Mouse (Mus musculus) layer of hippocampus, adult 18-20 months (tissue): Measurements from ENCODE around the gene Dand5. TPM values are rescaled to one million over a fixed set of nuclear protein-coding genes. Genes with fewer than 3 reads are reported as not detected.
"Not testable (repeated sequence)": the region's sequence is repeated elsewhere in the genome, so short reads cannot be mapped to it uniquely, and the experiment has no call there.

ENCODE experiments used
- DNase-seq, 2 experiments: peaks; one replicate each; pipeline ENCODE4 v3.0.0; 2022; ENCODE audit warnings: low spot score in 2 of 2
- total RNA-seq, 2 experiments: library from RNA; stranded (reverse); gene quantifications; 2 replicates each; pipeline ENCODE4 v1.2.3; 2021

Gene Dand5
- total RNA-seq, 2 experiments from 2014 or later: 10.7 to 10.9 TPM

- DNase-seq: peak; percentile 87 to 93
These were observed 12.5 kb upstream of the Dand5 start for GRCm38 (mm10) chr8:84834866-84835855.

- DNase-seq: peak in 1 of 2 experiments; percentile 30
These were observed 11.6 kb upstream of the Dand5 start for GRCm38 (mm10) chr8:84834002-84834865.

DNA sequence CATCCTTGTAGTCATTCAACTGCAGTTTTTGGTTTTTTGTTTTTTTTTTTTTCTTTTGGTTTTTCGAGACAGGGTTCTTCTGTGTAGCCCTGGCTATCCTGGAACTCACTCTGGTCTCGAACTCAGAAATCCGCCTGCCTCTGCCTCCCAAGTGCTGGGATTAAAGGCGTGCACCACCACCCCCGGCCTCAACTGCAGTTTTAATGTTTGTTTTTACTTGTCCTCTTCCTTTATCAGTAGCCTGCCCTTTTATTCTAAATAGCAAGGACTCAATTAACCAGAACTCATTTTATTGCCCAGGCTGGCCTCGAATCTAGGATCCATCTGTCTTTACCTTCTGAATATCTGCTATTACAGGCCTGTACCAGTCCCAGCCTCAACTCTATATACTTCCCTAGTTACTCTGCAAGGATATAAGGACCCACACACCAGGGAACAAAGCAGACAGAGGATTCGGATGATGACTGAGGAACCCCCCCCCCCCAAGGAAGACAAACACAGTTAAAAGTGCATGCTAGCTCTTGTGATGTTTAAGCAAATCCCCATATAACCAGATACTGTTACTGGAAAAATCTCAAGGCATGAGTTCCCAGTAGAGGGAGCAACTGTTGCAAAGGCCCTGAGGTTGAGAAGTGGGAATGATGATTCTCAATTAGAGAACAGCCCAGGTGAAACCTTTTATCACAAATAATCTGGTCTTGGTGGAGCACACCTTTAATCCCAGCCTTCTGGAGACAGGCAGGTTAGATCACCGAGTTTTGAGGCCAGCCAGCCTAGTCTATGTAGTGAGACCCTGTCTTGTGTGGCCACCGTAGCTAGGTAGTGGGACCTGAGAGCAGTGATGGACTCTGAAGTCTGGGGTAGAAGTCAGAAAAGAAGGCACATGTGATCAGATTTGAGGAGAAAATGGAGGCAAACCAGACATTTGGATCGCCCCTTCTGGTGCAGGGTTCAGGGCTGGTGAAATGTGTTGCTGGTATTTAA lies 10.4 kb upstream of the Dand5 start:
- no peak for DNase-seq

GRCm38 (mm10) chr8:84832034-84832717 lies 9.6 kb upstream of the Dand5 start:
- DNase-seq: peak; percentile 45 to 81

DNA sequence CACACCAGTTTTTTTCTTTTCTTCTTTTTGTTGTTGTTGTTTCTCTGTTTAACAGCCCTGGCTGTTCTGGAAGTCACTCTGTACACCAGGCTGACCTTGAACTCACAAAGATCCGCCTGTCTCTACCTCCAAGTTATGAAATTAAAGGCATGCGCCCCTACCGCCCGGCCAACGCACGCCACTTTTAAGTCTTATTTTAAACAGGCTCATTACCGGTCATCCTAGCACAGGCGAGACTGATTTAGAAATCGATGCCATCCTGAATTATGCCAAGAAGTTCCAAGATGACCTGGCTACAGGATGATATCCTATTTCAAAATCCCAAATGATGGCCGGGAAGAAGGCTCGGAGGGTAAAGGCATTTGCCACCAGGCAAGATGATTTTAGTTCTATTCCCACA lies 8.9 kb upstream of the Dand5 start, which contains the start of gene Gadd45gip1:
Gene Gadd45gip1, plus strand, starts transcription at position 33 of the 400 bp plus-strand sequence.
- no peak for DNase-seq

DNA sequence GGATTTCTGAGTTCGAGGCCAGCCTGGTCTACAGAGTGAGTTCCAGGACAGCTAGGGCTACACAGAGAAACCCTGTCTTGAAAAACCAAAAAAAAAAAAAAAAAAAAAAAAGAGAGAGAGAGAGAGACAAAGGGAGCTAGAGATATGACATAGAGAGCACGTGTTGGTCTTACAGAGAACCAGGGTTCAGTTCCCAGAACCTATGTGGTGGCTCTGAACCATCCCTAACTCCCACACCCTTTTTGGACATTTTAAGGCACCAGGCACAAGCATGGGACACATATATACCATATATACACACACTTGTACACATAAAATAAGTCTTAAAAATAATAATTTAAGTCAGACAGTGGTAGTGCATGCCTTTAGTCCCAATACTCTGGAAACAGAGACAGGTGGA lies 3.9 kb upstream of the Dand5 start:
- DNase-seq: not testable (repeated sequence)

GRCm38 (mm10) chr8:84825636-84826035 lies 3.0 kb upstream of the Dand5 start:
- no peak for DNase-seq

- DNase-seq: no peak
These were observed 1.0 kb upstream of the Dand5 start for GRCm38 (mm10) chr8:84823653-84824052.

GRCm38 (mm10) chr8:84816117-84816516 lies 6.5 kb downstream of the Dand5 start:
- no peak for DNase-seq

DNA sequence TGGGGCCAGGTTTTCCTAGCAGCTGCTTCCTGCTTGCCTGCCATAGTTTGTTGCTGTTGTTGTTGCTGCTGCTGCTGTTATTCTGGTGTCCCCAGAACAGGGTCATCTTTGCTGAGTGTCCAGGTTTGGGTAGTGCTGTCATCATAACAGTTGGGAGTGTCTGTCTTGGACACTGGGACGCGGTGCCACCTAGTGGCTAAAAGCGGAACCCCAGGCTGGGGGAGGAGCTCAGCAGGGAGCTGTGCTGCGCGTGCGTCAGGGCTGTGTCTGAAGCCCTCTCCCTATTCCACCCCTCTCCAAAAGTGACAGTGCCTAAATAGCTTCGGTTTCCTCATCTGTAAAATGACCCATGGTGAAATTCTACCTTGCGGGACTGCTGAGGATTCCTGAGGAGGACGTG lies 7.1 kb downstream of the Dand5 start:
- peak; percentile 91 to 98 for DNase-seq

DNA sequence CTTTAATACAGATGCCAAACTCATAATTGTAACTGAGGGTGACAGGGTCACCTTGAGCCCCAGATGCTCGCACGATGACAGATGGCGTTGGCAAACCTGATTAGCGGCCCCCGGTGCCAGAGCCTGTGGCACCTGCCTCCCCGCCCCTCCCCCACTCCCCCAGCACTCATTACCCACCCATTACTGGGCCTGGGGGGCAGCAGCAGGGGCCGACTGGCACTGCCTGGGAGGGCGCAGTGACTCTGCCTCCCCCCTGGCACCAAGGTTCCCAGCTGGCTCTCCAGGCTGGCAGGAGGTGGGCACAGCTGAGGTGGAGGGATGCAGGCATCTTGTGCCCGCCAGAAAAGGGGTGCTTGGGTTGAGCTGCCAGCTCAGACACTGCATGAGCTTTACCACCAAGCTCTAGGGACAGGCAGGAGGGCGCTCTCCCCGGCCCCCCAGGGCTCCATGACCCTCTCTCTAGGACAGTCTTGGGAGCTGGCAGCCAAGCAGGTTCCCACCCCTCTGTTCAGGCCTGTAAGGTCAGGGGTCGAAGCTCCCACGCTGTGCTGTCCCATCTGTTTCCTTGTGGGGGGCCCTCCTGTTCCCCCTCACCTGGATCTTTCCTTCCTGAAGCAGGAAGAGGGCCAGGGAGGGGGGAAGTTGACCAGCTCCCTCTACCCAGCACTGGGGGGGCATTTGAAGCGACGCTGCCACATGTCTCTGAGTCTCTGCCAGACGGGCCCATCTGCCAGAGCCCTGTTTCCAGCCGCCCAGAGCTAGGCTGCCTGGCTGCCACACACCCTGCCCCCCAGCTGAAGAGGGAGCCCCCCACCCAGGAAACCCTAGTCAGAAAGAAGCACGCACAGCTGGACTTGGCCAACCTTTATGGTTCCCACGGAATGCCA lies 7.8 kb downstream of the Dand5 start:
- DNase-seq: no peak

DNA sequence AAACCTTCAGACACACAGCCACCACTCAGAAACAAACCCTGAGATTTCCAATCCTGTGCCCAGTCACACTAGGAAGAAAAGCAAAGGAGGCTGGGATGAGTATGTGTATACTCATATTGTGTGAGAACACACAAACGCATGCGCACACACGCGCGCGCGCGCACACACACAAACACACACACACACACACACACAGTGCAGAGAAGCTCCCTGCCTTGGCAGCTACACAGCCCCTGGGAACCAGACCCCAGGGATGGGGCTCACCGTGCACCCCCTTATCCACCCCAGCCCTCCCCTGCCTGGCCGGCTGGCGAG lies 8.4 kb downstream of the Dand5 start:
- no peak for DNase-seq

DNA sequence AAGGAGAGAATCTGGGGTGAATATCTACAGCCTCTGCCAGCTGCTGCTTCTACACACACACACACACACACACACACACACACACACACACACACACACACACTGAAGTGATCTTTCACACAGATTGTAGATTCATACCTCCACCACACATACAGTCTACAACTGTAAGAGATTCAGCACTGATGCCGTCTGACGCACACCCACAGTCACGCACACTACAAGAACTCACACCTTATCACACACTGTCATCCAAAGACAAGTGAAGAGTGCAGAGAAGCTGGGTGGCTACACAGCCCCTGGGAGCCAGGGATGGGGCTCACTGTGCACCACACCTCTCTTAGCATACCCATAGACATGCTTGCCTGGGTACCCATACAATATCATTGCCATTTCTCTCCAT lies 8.8 kb downstream of the Dand5 start:
- no peak for DNase-seq

DNA sequence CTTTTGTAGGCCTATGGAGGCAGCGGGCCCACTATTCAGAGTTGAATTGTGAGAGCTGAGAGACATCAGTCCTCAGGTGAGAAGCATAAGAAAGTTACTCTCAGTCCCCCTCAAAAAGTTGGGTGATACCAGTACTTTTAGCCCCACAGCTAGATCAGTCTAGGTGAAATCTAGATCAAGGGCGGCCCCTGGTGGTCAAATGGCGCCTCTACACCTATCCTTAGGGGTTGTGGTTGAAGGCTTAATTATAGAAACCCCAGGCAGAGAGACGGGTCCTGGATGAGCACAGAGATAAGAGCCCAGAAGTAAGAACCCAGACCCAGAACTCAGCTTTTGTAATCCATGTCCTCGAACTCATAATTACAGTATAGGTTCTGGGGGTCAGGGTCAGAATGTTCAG lies 9.6 kb downstream of the Dand5 start:
- DNase-seq: peak in 1 of 2 experiments; percentile 92

DNA sequence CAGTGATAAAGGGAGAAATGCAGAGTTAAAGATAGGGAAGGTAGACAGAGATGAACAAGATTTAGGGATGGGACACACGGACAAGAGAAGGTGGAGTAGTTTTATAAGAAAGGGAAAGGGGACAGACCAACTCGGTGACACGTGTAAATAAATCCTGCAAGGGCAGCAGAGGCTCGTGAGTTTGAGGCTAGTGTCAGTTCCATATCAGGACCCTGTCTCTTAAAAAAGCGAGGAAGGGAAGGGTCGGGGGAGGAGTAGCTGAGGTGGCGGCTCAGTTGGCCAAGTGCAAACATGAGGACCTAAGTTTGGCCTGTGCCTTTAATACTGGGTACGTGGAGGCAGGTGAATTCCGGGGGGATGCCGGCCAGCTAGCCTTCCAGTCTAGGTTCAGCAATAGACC lies 11.3 kb downstream of the Dand5 start:
- DNase-seq: no peak

DNA sequence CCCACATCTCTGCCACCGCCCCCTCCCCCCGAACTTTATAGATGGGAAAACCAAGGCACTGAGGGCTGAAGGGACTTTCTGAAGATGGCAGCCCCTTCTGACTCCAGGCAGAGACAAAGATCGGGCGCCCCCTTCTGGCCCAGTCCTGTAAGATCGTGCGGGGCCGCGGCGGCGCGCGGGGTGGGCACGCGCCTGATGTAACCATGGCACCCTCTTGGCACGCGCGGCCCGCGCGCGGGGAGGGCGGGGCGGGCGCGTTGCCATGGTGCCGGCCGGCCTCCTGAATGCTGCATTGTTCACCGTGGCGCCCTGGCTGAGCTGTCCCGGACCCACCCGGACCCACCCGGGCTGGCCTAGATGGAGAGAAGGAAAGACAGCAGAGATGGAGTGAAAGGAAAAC lies 11.7 kb downstream of the Dand5 start:
- DNase-seq: peak; percentile 95 to 99

DNA sequence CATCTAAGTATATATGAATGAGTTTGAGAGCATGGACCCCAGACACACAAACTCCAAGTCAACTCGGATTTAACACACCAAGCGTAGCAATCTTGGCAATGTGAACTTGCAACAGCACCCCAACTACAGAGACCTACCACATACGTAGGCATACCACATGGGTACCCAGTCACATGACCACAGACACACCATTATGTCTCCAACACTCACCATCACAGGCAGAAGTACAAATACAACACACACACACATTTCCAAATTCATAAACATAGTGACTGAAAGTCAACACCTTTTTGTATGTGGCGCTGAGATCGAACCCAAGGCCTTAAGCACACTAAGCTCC lies 12.7 kb downstream of the Dand5 start:
- DNase-seq: no peak

GRCm38 (mm10) chr8:84809109-84809940 lies 13.3 kb downstream of the Dand5 start:
- no peak for DNase-seq
